Mouse (Mus musculus) hindbrain, embryonic 12.5 days (tissue): ENCODE results near the gene Abcb5. TPM values are rescaled to one million over a fixed set of nuclear protein-coding genes. Genes with fewer than 3 reads are reported as not detected.
A peak's percentile ranks its signal among the peaks of the same experiment; 100 is the strongest.
"Not testable (repeated sequence)": the region's sequence is repeated elsewhere in the genome, so short reads cannot be mapped to it uniquely, and the experiment has no call there.

Experiments used
- ATAC-seq: fragments of 200-750 bp; cut with Nextera tagmentation; 2 replicates; pipeline ENCODE4 v1.8.0; 2017; ENCODE audit warnings: moderate TSS enrichment; ENCODE audit not compliant: low FRiP score
- H3K27ac ChIP-seq: fragments of 300-500 bp; sonication (generic); 2 replicates; pipeline ENCODE4 v1.5.1; 2016; ENCODE audit warnings: mild to moderate bottlenecking
- H3K27me3 ChIP-seq: fragments of 300-500 bp; sonication (generic); 2 replicates; pipeline ENCODE4 v1.6.1; 2016; ENCODE audit warnings: mild to moderate bottlenecking
- H3K36me3 ChIP-seq: fragments of 300-500 bp; sonication (generic); 2 replicates; pipeline ENCODE4 v1.6.1; 2016; ENCODE audit warnings: mild to moderate bottlenecking
- H3K4me1 ChIP-seq: fragments of 300-500 bp; sonication (generic); 2 replicates; pipeline ENCODE4 v1.6.1; 2016
- H3K4me2 ChIP-seq: fragments of 300-500 bp; sonication (generic); replicated peaks from 2 replicates; pipeline ENCODE4 v1.6.1; 2016; ENCODE audit warnings: mild to moderate bottlenecking
- H3K4me3 ChIP-seq: fragments of 300-500 bp; sonication (generic); 2 replicates; pipeline ENCODE4 v1.5.1; 2016; ENCODE audit warnings: mild to moderate bottlenecking
- H3K9ac ChIP-seq: fragments of 300-500 bp; sonication (generic); 2 replicates; pipeline ENCODE4 v1.6.1; 2016; ENCODE audit warnings: mild to moderate bottlenecking, moderate library complexity
- H3K9me3 ChIP-seq: fragments of 300-500 bp; sonication (generic); replicated peaks from 2 replicates; pipeline ENCODE4 v1.6.1; 2016; ENCODE audit warnings: mild to moderate bottlenecking
- WGBS: fragments of 180-500 bp; shearing (Covaris S2); methylation state at CpG from one replicate; pipeline ENCODE4 v1.1.7; 2016; 5-methylcytosine and 5-hydroxymethylcytosine counted together
- polyA plus RNA-seq: library from polyadenylated mRNA; unstranded; fragments of >200 nt; fragmentation: Nextera tagmentation; extraction: Ambion mirVana; gene quantifications from 2 replicates; pipeline ENCODE4 v1.2.1, GENCODE M21; 2016

The Abcb5 gene
- polyA plus RNA-seq, result not detected in 2 replicates

DNA sequence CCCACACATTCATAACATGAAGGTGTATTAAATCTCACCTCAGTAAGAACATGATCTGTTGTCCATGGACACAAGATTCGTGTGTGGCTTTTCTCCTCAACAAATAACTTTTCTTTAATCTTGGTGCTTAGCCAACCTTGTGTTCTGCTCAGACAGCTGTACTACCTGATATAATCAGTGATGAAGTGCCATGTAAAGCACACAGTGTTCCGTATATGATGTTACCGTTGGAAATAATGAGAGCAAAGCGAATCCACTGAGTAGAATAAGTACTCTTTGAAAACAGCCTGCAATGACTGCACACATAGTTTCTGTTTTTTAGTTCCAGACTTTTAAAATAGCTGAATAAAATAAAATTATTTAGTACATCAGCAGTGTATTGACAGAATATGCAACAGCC is at the start of gene Abcb5:
Abcb5 (minus strand) TSS at position 101 of the 400 bp plus-strand sequence.
- no peak for ATAC-seq
- 85% methylated on average over 4 of the region's 4 CpGs for WGBS
- Histone ChIP-seq H3K27ac (no peak within 1 kb of the TSS), H3K36me3 (no peaks in the 10 kb centered on the region), H3K9ac (no peak within 1 kb of the TSS), H3K9me3 (no peaks in the 10 kb centered on the region), H3K4me3 (no peak within 1 kb of the TSS), H3K4me2 (no peak within 1 kb of the TSS), H3K4me1 (no peaks in the 10 kb centered on the region), H3K27me3 (no peaks in the 10 kb centered on the region)

DNA sequence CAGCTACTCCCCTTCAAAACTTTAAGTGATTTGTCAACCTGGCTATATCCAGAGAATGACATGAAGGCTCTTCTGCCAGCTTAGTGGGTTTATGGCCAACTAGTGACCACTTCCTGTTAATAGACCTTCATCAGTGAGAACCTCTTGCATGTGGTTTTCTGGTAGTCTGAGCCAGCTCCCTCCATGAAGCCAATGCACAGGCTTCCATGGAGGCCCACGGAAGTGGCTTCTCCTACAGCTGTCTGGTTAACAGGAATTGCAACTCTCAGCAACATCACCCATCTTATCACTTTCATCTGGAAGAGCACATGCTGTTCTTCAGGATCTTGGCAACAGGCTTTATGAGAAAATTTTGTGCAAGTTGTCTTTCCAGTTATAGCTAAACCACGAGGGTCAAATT is 33.0 kb upstream of the Abcb5 start:
- H3K27me3 ChIP-seq, result no peaks in the 10 kb centered on the region
- H3K9me3 ChIP-seq, result no peaks in the 10 kb centered on the region
- H3K4me1 ChIP-seq, result no peaks in the 10 kb centered on the region
- no peak overlapping the region for H3K9ac ChIP-seq
- no peak for ATAC-seq
- H3K27ac ChIP-seq, result no peak overlapping the region
- no peaks in the 10 kb centered on the region for H3K36me3 ChIP-seq
- WGBS, result 84% methylated on average over 2 of the region's 2 CpGs
- H3K4me3 ChIP-seq, result no peak overlapping the region
- no peak overlapping the region for H3K4me2 ChIP-seq

DNA sequence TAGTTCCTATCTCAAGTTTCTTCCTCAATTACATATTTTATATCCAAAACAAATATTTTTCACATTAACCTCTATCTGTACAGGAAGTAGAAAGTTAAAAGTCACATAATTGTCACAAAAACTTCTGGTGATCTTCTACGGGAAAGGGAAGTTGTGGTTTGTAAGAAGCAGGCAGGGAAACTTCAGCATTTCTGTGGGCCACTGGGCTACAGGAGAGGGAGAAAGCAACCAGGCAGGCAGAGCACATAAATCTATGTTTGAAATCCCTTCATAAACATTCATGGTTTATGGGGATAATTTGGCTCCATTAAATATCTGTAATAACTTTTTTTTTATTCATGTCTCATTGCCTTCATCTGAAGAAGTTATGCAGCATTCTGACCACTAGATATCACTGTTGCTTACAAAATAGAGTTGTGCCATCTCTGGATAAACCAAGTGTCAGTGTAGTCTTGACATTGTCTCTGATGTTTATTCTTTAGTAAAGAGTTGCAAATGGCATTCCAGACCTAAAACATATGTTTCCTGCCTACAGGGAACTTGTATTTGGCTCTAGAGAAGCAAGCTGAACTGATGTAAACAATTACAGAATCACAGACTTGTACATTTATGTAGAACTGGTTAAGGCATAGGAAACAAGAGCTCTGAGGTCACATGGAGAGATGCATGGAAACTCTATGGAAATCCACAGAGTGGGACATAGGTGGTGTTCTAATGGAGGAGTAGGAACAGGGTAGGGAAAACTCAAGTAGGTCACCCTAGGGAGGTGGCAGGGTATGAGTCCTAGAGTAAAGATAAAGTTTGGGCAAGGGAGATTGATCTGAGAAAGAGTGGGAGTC is 28.3 kb upstream of the Abcb5 start:
- no peaks in the 10 kb centered on the region for H3K9me3 ChIP-seq
- 90% methylated on average over 1 of the region's 1 CpGs for WGBS
- H3K9ac ChIP-seq, result no peak overlapping the region
- no peak overlapping the region for H3K4me3 ChIP-seq
- no peak overlapping the region for H3K4me2 ChIP-seq
- H3K36me3 ChIP-seq, result no peaks in the 10 kb centered on the region
- ATAC-seq, result no peak
- no peak overlapping the region for H3K27ac ChIP-seq
- H3K4me1 ChIP-seq, result no peaks in the 10 kb centered on the region
- no peaks in the 10 kb centered on the region for H3K27me3 ChIP-seq

DNA sequence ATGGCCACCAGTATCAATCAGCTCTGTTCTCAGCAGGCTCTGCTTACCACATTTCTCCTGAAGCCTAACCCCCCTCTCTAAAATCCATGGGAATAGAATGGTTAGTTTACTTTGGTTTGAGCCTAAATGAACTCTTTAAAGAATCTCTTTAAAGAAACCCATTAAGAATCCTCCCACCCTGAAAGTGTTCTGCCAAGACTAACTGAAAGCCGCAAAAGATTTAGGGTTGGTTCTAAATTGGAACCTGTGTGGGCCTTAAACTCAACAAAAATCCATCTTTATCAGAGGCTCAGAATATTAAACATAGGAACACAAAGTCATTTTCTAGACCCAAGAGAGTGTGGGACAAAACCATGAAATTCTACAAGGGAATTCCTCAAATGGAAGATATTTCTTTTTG is 18.6 kb upstream of the Abcb5 start:
- Histone ChIP-seq H3K27me3 (no peaks in the 10 kb centered on the region), H3K36me3 (no peaks in the 10 kb centered on the region), H3K9ac (no peak overlapping the region), H3K27ac (no peak overlapping the region), H3K4me3 (no peak overlapping the region), H3K4me1 (no peaks in the 10 kb centered on the region), H3K4me2 (no peak overlapping the region), H3K9me3 (no peaks in the 10 kb centered on the region)
- WGBS, result 63% methylated on average over 1 of the region's 1 CpGs
- ATAC-seq, result no peak

DNA sequence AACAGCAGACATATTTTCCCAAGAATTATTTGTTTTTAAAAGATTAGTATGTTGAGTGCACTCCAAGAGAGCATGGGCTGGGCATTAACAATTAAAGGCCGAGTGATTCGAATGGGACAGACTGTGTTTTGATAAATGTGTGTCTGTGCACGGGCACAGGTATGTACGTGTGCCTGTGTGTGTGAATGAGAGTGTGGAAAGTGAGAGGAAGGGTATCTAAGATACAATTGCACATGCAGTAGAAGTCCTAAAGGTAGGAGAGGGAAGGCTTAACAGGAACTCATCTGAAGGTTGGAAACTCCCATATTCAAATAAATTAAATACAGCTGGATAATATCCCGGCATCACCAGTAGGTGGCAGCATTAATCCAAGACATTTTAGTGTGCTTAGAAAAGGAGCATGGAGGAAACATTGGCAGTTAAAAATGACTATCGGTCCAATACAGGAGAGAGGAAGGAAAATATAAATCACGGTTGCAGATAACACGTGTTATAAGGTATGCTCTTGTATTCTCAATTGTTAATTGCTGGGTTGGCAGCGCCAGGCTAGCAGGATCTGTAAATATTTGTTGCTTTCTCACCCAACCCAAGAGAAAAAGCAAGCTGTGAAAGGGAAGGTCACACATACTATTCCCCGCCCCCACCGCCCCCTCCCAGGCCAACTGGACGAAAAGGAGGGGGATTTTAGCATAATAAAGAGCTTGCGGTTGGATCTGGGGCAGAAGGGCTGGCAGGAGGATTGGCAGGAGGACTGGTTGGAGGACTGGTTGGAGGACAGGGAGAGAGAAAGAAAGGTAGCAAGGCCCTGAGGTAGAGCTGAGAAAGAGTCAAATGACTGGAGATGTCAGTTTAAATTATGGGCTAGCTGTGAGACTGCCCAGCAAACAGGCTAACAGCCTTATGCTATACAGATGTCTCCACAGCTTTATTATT is 35.6 kb downstream of the Abcb5 start:
- Histone ChIP-seq H3K36me3 (no peaks in the 10 kb centered on the region), H3K27ac (0 out of 2 replicates have a peak overlapping the region, but pooled peaks have one; percentile 35), H3K9ac (no peak overlapping the region), H3K4me3 (peak overlapping the region; percentile 19; the same call in 1 of the 2 replicates), H3K9me3 (no peaks in the 10 kb centered on the region), H3K4me2 (peak overlapping the region; percentile 47), H3K27me3 (no peaks in the 10 kb centered on the region), H3K4me1 (peaks cover 4% of the 10 kb centered on the region; the same call in 1 of the 2 replicates)
- peak; percentile 72 for ATAC-seq
- 20% methylated on average over 13 of the region's 13 CpGs for WGBS

DNA sequence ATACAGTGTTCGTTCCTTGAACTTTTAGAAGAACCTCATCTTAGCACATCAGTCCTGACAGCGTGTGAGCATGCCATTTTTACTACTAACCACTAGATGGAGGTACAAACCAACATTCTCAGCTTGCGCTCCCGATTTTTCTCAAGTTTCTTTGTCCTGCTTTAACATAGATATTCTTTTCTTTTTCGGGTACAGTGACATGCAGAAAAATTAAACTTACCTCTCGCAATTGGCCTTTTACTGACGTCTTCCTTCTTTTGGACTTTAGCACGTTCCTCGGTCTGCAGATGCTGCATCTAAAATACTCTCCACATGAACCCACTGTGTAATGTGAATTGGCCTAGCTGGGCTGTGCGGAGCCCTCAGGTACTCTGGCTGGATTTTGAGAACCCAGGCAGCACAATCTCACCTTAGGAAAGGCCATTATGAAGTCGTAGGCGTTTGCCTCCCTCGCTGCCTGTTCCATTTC is 39.4 kb downstream of the Abcb5 start:
- Histone ChIP-seq H3K9me3 (no peaks in the 10 kb centered on the region), H3K27me3 (no peaks in the 10 kb centered on the region), H3K4me2 (peak overlapping the region; percentile 45), H3K36me3 (no peaks in the 10 kb centered on the region), H3K27ac (no peak overlapping the region), H3K4me1 (peaks cover 4% of the 10 kb centered on the region; the same call in 1 of the 2 replicates), H3K9ac (no peak overlapping the region), H3K4me3 (no peak overlapping the region)
- peak; percentile 64 for ATAC-seq
- WGBS, result 18% methylated on average over 13 of the region's 13 CpGs

DNA sequence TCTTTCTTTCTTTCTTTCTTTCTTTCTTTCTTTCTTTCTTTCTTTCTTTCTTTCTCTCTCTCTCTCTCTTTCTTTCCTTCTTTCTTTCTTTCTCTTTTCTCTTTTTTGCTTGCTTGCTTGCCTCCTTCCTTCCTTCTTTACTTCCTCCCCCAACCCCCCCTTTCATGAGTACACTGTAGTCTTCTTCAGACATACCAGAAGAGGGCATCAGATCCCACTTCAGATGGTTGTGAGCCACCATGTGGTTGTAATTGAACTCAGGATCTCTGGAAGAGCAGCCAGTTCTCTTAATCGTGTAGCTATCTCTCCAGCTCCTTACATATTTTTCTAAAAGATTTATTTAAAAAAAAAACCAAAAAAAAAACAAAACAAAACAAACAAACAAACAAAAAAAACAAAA is 42.3 kb downstream of the Abcb5 start:
- not testable (repeated sequence) for H3K36me3 ChIP-seq
- WGBS, result 44% methylated on average over 1 of the region's 1 CpGs

DNA sequence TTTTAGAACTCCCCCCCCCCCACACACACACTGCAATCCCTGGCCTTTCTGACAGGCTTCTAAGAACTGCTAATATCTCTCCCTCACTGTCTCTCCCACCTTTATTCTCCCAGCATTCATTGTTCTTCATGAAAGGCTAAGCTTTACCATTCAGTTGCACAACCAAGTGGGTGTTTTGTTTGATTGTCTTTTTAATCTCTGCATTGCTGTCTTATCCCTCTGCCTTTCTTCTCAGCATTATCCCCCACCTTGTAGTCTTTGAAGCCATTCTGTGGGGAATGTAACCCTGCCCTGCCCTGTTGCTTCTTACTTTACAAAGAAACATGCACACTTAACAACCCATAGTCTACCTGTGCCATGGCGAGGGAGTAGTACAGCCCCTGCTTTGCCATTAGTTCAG is 48.5 kb downstream of the Abcb5 start:
- H3K9me3 ChIP-seq, result no peaks in the 10 kb centered on the region
- H3K9ac ChIP-seq, result no peak overlapping the region
- no peaks in the 10 kb centered on the region for H3K36me3 ChIP-seq
- 39% methylated on average over 1 of the region's 1 CpGs for WGBS
- H3K27me3 ChIP-seq, result no peaks in the 10 kb centered on the region
- no peak overlapping the region for H3K27ac ChIP-seq
- ATAC-seq, result no peak
- H3K4me2 ChIP-seq, result no peak overlapping the region
- H3K4me1 ChIP-seq, result no peaks in the 10 kb centered on the region
- H3K4me3 ChIP-seq, result no peak overlapping the region

More for the DNA sequence above, 42.3 kb downstream of the Abcb5 start:
- ATAC-seq, H3K4me3 ChIP-seq, H3K9ac ChIP-seq, H3K27ac ChIP-seq, H3K9me3 ChIP-seq, H3K4me2 ChIP-seq, H3K4me1 ChIP-seq, H3K27me3 ChIP-seq: not testable (repeated sequence)

DNA sequence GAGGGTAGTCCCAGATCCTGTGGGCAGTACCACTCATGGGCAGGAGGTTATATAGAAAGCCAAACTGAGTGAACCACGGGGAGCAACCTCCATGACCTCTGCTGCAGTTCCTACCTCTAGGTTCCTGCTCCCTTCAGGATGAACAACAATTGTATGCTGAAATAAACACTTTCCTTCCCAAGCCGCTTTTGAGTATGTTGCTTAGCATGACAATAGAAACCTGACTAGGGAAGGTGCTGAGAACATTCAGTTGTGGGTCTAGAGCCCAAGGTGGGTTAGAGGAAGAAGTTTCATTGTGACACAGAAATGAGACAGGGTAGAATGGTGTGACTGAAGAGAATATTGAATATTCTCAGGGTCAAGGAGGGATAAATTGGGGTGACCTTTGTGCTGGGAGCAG is 55.9 kb downstream of the Abcb5 start:
- no peak overlapping the region for H3K27ac ChIP-seq
- H3K4me3 ChIP-seq, result no peak overlapping the region
- H3K27me3 ChIP-seq, result no peaks in the 10 kb centered on the region
- no peak for ATAC-seq
- H3K9me3 ChIP-seq, result no peaks in the 10 kb centered on the region
- H3K4me1 ChIP-seq, result no peaks in the 10 kb centered on the region
- H3K4me2 ChIP-seq, result no peak overlapping the region
- no peaks in the 10 kb centered on the region for H3K36me3 ChIP-seq
- no peak overlapping the region for H3K9ac ChIP-seq
- WGBS, result 59% methylated on average over 2 of the region's 2 CpGs

DNA sequence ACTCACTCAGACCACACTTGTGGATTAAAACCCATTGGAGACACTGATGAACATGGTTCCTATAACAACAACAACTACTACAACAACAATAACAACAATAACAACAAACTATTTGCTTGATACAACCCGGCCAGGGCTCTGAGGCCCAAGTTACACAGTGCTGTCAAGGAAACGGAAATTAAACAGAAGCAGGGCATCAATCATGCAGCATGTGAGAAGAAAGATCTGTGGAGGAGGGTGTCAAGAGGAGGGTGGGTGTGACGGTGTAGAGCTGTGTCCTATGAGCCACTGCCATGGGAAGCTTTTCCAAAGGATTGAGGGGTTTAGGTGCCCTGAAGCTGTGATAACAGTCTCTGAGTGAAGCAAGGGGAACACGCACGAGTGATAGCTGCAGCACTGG is 64.0 kb downstream of the Abcb5 start:
- ATAC-seq, result no peak
- 61% methylated on average over 5 of the region's 5 CpGs for WGBS

DNA sequence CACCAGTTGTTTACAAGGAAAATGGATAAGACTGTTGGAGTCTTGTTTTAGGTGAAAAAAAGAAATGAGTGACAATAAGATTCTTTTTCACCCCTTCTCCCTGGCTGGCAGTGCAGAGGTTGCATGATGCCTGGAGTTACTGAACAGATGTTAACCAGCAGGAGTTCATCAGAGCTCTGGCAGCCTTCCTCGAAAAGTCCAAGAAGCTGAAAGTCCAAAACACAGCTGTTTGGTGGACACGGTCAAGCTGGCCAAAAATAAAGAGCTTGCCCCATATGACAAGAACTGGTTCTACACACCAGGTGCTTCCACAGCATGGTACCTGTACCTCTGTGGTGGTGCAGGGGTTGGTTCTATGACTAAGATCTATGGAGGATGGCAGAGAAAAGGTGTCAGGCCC is 78.3 kb downstream of the Abcb5 start:
- H3K4me1 ChIP-seq, result no peaks in the 10 kb centered on the region
- H3K4me3 ChIP-seq, result no peak overlapping the region
- H3K9ac ChIP-seq, result no peak overlapping the region
- no peaks in the 10 kb centered on the region for H3K9me3 ChIP-seq
- H3K27ac ChIP-seq, result no peak overlapping the region
- H3K36me3 ChIP-seq, result no peaks in the 10 kb centered on the region
- WGBS, result 77% methylated on average over 2 of the region's 2 CpGs
- H3K27me3 ChIP-seq, result no peaks in the 10 kb centered on the region
- H3K4me2 ChIP-seq, result no peak overlapping the region
- no peak for ATAC-seq

More for the DNA sequence above, 64.0 kb downstream of the Abcb5 start:
- Histone ChIP-seq H3K9ac (no peak overlapping the region), H3K27ac (no peak overlapping the region), H3K9me3 (no peaks in the 10 kb centered on the region), H3K27me3 (no peaks in the 10 kb centered on the region), H3K36me3 (no peaks in the 10 kb centered on the region), H3K4me1 (no peaks in the 10 kb centered on the region), H3K4me2 (no peak overlapping the region), H3K4me3 (no peak overlapping the region)

DNA sequence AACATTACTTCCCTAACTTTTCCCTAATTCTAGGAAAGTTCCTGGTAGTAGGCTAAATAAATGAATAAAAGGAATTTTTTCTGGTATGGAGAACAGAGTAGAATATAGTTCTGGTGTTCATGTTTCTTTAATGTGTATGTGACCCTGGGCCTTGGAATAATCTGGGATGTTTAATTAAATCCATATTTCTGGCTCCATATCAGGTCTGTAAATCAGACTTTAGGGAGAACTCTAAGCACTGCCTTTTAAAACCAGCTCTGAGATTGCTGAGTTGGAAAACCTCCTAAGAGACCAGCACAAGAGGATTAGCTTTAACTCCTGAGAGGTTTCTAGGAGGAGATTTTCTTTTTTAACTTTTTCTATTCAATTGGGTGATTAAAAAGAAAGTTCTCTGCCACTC is 83.4 kb downstream of the Abcb5 start:
- H3K4me2 ChIP-seq, result no peak overlapping the region
- H3K9me3 ChIP-seq, result no peaks in the 10 kb centered on the region
- H3K4me1 ChIP-seq, result no peaks in the 10 kb centered on the region
- no peaks in the 10 kb centered on the region for H3K27me3 ChIP-seq
- no peak overlapping the region for H3K9ac ChIP-seq
- H3K4me3 ChIP-seq, result no peak overlapping the region
- H3K36me3 ChIP-seq, result no peaks in the 10 kb centered on the region
- no peak for ATAC-seq
- no peak overlapping the region for H3K27ac ChIP-seq
